Mouse (Mus musculus): ENCODE results near the gene Dnase1.

DNA sequence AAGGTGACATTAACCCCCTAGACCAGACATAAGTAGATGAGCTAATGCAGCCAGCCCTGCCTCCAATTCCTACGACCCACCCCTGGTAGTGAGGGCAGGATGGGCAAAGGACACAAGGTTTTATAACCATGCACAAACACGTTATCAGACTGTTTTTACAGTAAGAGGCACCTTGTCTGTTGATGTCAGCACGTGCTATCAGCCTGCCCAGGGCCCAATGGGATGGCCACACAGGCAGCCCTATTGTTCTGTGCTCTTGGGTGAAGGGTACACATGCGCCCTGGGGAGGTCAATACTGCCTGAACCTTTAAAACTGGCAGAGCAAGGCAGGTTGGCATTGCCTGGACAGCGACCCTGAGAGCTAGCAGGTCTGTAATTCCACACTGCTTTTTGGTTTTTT is at the start of gene Dnase1:
- TF ChIP-seq RAD21 (IDR thresholded peaks at IDR 0.05; ENCODE audit: low read depth, low read length) (no peak), EP300 (IDR thresholded peaks at IDR 0.05; ENCODE audit: low read depth in 1 of 2, low read length in 2 of 2) (no peak), CTCF (IDR thresholded peaks at IDR 0.05 in 2 of 3, conservative IDR thresholded peaks at IDR 0.05 in 1 of 3; ENCODE audit: control insufficient read depth in 1 of 3, insufficient read depth in 1 of 3, low read depth in 2 of 3, low read length in 3 of 3, poor library complexity in 1 of 3, severe bottlenecking in 1 of 3) (no peak), POLR2A (IDR thresholded peaks at IDR 0.05; ENCODE audit: control insufficient read depth in 1 of 2, insufficient read depth in 1 of 2, low read depth in 1 of 2, low read length in 2 of 2, poor library complexity in 1 of 2) (no peak), ZNF384 (IDR thresholded peaks at IDR 0.05; ENCODE audit: low read depth, low read length) (no peak), CHD1 (IDR thresholded peaks at IDR 0.05; ENCODE audit: low read depth, low read length) (no peak), GATA1 (IDR thresholded peaks at IDR 0.05; ENCODE audit: low read depth, low read length) (no peak), MEF2A (IDR thresholded peaks at IDR 0.05; ENCODE audit: extremely low read depth, insufficient replicate concordance, low read depth, low read length, poor library complexity, severe bottlenecking) (no peak)
